Mouse (Mus musculus) midbrain, embryonic 13.5 days (tissue): ENCODE results near the gene Abcb6. TPM values are rescaled to one million over a fixed set of nuclear protein-coding genes. Genes with fewer than 3 reads are reported as not detected.
A peak's percentile ranks its signal among the peaks of the same experiment; 100 is the strongest.

Source experiments
- ATAC-seq: fragments of 200-750 bp; cut with Nextera tagmentation; 2 replicates; pipeline ENCODE4 v1.8.0; 2017; ENCODE audit warnings: mild to moderate bottlenecking, moderate TSS enrichment, moderate library complexity
- H3K27ac ChIP-seq: fragments of 300-500 bp; sonication (generic); 2 replicates; pipeline ENCODE4 v1.5.1; 2015; ENCODE audit warnings: inconsistent platforms, mild to moderate bottlenecking, moderate library complexity
- H3K27me3 ChIP-seq: fragments of 300-500 bp; sonication (generic); 2 replicates; pipeline ENCODE4 v1.6.1; 2015; ENCODE audit warnings: mild to moderate bottlenecking, inconsistent platforms
- H3K36me3 ChIP-seq: fragments of 300-500 bp; sonication (generic); 2 replicates; pipeline ENCODE4 v1.6.1; 2015; ENCODE audit warnings: mild to moderate bottlenecking, inconsistent platforms
- H3K4me1 ChIP-seq: fragments of 300-500 bp; sonication (generic); replicated peaks from 2 replicates; pipeline ENCODE4 v1.6.1; 2015; ENCODE audit warnings: inconsistent platforms
- H3K4me2 ChIP-seq: fragments of 300-500 bp; sonication (generic); replicated peaks from 2 replicates; pipeline ENCODE4 v1.6.1; 2015; ENCODE audit warnings: moderate library complexity, mild to moderate bottlenecking, inconsistent platforms
- H3K4me3 ChIP-seq: fragments of 300-500 bp; sonication (generic); replicated peaks from 2 replicates; pipeline ENCODE4 v1.5.1; 2015; ENCODE audit warnings: mild to moderate bottlenecking, inconsistent platforms
- H3K9ac ChIP-seq: fragments of 300-500 bp; sonication (generic); replicated peaks from 2 replicates; pipeline ENCODE4 v1.6.1; 2015; ENCODE audit warnings: mild to moderate bottlenecking, inconsistent platforms
- H3K9me3 ChIP-seq: fragments of 300-500 bp; sonication (generic); 2 replicates; pipeline ENCODE4 v1.6.1; 2016; ENCODE audit warnings: mild to moderate bottlenecking, inconsistent platforms
- WGBS: fragments of 180-500 bp; shearing (Covaris S2); methylation state at CpG from one replicate; pipeline ENCODE4 v1.1.7; 2015; 5-methylcytosine and 5-hydroxymethylcytosine counted together
- polyA plus RNA-seq: library from polyadenylated mRNA; unstranded; fragments of >200 nt; fragmentation: Nextera tagmentation; extraction: Ambion mirVana; gene quantifications from 2 replicates; pipeline ENCODE4 v1.2.1, GENCODE M21; 2015

The Abcb6 gene
- polyA plus RNA-seq, 1 experiment from 2014 or later, result 38.3 TPM

DNA sequence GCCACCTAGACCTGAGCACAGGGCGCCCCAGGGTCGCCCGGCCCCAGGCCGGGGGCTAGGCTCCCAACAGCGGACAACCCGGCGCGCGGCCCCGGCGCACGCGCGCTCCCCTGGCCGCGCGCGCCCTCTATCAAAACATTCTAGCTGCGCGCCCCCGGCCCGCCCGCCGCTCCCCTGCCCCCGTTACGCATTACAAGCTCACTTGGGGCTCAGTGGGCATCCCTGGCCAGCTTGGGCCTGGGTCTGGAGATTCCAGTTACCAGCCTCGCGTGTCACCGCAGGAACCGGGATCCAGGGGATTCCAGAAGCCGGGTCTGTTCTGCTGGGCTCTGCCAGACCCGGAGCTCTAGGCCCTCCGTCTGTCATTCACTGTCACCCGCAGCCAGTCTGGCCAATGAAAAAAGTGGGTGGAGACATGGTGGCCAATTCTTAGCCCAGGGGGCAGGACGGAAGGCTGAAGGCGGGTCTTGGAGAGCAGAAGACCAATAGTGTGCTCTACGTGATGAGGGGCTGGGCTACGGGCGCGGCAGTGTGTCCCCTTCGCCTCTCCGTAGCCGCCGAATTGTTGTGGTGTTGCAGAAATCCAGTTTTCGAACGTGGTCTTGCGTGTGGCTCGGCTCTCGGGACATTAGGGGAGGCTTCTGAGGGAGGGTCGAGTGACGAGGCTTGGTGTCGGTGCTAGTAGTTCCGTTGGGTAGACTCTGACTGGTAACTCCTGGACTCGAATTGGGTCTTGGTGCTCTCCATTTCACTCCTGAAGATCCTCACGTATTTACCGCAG is 11.6 kb upstream of the Abcb6 start, which contains the start of the genes Ankzf1 and Atg9a:
Ankzf1 (plus strand) TSS at position 530 of the 781 bp plus-strand sequence.
Atg9a (minus strand) TSS at position 575 of the 781 bp plus-strand sequence.
- WGBS, result 0% methylated on average over 56 of the region's 56 CpGs
- peaks cover 37% of the 10 kb centered on the region for H3K36me3 ChIP-seq
- no peaks in the 10 kb centered on the region for H3K27me3 ChIP-seq
- ATAC-seq, result peak; percentile 99
- H3K4me2 ChIP-seq, result peak within 1 kb of the TSS; percentile 94
- H3K9me3 ChIP-seq, result no peaks in the 10 kb centered on the region
- H3K27ac ChIP-seq, result peak within 1 kb of the TSS; percentile 93
- H3K9ac ChIP-seq, result peak within 1 kb of the TSS; percentile 96
- H3K4me1 ChIP-seq, result peaks cover 30% of the 10 kb centered on the region
- H3K4me3 ChIP-seq, result peak within 1 kb of the TSS; percentile 82

DNA sequence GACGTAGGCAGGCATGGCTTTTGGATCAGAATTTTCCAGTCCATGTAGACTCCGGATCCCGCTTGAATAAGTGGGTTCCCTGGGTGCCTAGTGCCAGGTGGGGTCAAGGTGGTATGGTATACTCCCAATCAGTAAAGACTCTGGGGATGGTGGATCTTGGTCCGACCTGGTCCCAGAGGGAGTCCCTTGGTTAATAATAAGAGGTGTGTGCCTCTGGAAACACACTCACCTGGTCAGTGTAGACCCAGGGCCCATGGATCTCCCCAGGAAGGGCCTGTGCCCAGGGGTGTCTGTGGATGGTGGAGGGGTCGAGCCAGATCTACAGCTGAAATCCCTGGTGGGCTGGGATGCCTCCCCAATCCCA is 11.0 kb upstream of the Abcb6 start:
- WGBS, result 45% methylated on average over 5 of the region's 5 CpGs
- peak overlapping the region; percentile 96 for H3K9ac ChIP-seq
- peak overlapping the region; percentile 93 for H3K27ac ChIP-seq
- H3K4me1 ChIP-seq, result peaks cover 30% of the 10 kb centered on the region
- H3K4me2 ChIP-seq, result peak overlapping the region; percentile 94
- H3K27me3 ChIP-seq, result no peaks in the 10 kb centered on the region
- peak overlapping the region; percentile 82 for H3K4me3 ChIP-seq
- H3K9me3 ChIP-seq, result no peaks in the 10 kb centered on the region
- peaks cover 37% of the 10 kb centered on the region for H3K36me3 ChIP-seq
- no peak for ATAC-seq

DNA sequence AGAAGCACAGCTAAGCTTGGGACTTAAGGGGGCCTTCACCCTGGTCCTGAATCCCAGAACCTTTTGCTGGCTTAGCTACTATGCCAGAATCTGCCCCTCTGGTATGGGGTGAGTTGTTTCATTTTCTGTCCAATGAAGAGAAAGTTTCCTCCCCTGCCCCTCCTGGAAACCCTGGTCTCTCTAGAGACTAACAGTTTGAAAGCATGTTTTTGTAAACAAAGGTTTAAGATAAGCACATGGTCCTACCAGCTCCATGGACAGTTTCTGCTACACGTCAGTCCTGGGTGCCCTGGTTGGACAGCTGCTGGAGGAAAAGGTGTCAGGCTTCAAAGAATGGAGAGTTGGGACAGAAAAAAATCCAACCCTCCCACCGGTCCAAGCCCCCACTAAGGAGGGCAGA is 10.4 kb upstream of the Abcb6 start:
- Histone ChIP-seq H3K4me1 (peaks cover 30% of the 10 kb centered on the region), H3K9ac (no peak overlapping the region), H3K27ac (no peak overlapping the region), H3K27me3 (no peaks in the 10 kb centered on the region), H3K4me2 (peak overlapping the region; percentile 94), H3K4me3 (peak overlapping the region; percentile 82), H3K36me3 (peaks cover 37% of the 10 kb centered on the region), H3K9me3 (no peaks in the 10 kb centered on the region)
- 86% methylated on average over 2 of the region's 2 CpGs for WGBS
- no peak for ATAC-seq

DNA sequence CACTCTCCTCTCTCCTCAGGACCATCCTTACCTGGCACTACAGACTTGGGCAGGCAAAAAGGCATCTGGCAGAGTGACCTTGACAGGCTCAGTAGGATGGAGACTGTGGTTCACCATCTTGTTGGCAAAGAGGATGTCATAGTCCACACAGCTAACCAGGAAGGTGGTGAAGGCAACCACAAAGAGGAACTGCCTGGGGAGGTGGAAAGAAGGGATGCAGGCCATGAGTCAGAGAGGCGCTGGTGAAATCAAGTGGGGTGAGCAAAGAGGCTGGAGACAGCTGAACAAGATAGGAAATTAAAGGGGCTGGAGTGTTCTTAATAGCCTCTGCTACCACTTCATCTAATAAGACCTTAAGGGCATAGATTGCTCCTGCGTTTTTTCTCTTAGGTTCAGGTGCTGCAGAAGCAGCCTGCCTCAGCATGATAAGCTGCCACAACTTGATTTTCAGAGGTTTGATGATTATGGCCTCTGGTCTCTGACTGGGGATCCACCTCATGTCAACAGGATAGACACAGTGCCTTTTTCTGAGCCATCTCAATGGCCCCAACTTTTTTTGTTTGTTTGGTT is 7.8 kb upstream of the Abcb6 start:
- no peak for ATAC-seq
- H3K4me3 ChIP-seq, result no peak overlapping the region
- H3K27me3 ChIP-seq, result no peaks in the 10 kb centered on the region
- no peaks in the 10 kb centered on the region for H3K9me3 ChIP-seq
- H3K4me2 ChIP-seq, result no peak overlapping the region
- no peak overlapping the region for H3K9ac ChIP-seq
- H3K36me3 ChIP-seq, result peaks cover 56% of the 10 kb centered on the region
- H3K4me1 ChIP-seq, result peaks cover 23% of the 10 kb centered on the region
- H3K27ac ChIP-seq, result no peak overlapping the region
- WGBS, result 89% methylated on average over 2 of the region's 2 CpGs

DNA sequence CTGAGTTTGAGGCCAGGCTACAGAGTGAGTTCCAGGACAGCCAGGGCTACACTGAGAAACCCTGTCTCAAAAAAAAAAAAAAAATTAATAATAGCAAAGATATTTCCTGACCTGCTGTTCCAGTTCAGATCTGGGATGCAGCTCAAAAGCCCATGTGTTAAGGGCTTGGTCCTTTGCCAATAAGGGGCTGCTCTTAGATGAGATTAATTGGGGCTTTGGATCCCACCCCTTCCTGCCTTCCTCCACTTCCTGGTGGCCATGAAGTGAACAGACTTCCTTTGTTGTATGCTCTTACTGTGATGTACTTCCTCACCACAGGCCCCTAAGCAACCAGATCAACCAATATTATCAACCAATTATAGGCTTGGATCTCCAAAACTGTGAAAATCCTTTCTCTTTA is 6.9 kb upstream of the Abcb6 start:
- no peaks in the 10 kb centered on the region for H3K27me3 ChIP-seq
- no peak overlapping the region for H3K27ac ChIP-seq
- no peak for ATAC-seq
- H3K9me3 ChIP-seq, result no peaks in the 10 kb centered on the region
- no peak overlapping the region for H3K9ac ChIP-seq
- H3K4me2 ChIP-seq, result no peak overlapping the region
- H3K36me3 ChIP-seq, result peaks cover 65% of the 10 kb centered on the region
- peaks cover 16% of the 10 kb centered on the region for H3K4me1 ChIP-seq
- H3K4me3 ChIP-seq, result no peak overlapping the region

DNA sequence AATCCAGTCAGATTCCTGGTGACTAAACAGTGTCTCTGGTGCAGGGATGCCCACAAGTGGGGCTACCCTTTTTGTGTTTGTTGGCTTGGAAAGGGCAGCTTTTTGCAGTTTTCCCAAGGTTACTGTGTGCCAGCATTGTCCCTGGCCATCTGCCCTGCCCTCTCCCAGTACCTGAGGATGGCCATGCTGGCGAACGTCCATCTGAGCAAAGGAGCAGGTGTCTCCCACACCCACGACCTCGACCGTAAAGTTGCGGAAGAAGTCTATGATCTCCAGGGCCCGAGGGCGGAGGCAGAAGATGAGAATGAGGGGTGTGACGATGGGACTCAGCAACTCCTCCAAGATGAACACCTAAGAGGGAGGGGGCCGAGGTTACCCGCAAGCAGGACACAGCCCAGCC is 5.3 kb upstream of the Abcb6 start:
- 95% methylated on average over 11 of the region's 11 CpGs for WGBS
- Histone ChIP-seq H3K4me1 (peaks cover 11% of the 10 kb centered on the region), H3K36me3 (peaks cover 74% of the 10 kb centered on the region), H3K9ac (0 out of 2 replicates have a peak overlapping the region, but pooled peaks have one; percentile 14), H3K4me3 (no peak overlapping the region), H3K27ac (no peak overlapping the region), H3K4me2 (no peak overlapping the region), H3K9me3 (no peaks in the 10 kb centered on the region), H3K27me3 (no peaks in the 10 kb centered on the region)
- no peak for ATAC-seq

DNA sequence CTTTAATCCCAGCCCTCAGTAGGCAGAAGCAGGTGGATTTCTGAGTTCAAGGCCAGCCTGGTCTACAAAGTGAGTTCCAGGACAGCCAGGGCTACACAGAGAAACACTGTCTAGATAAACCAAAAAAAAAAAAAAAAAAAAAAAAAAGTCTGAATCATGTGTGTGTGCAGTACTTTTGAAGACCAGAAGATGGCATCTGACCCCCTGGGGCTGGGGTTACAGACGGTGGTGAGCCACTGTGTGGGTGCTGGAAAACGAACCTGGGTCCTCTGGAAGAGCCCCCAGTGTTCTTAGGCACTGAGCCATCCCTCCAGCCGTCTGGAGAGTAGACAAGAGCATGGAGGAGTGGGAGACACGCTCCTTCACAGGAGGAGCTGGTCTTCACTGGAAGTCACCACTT is 2.0 kb upstream of the Abcb6 start:
- 75% methylated on average over 4 of the region's 4 CpGs for WGBS
- Histone ChIP-seq H3K9me3 (no peaks in the 10 kb centered on the region), H3K9ac (no peak overlapping the region), H3K27ac (no peak overlapping the region), H3K4me2 (no peak overlapping the region), H3K36me3 (peaks cover 69% of the 10 kb centered on the region), H3K27me3 (no peaks in the 10 kb centered on the region), H3K4me1 (peaks cover 25% of the 10 kb centered on the region), H3K4me3 (no peak overlapping the region)
- ATAC-seq, result no peak

DNA sequence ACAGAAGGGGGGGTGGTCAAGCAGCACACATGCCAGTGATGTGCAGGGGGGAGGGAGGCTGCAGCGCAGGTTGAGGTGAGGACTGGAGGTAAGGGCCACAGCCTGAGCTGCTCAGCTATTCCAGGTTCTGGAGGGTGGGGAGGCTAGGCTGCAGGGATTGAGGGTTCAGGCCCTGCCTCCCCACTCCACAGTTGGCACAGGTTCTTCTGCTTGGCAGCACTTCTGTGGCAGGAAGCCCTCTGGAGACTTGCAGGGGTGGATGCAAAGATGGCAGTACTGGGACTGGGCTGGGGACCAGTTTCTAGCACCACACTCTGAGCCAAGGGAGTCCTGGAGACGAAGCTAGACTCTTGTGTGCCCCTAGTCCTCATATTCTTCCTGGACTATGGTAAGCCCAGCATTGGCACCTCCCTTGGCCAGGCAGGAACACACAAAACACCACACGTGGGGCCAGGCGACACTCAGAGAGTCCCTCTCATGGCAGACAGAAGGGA is 1.2 kb upstream of the Abcb6 start:
- WGBS, result 83% methylated on average over 4 of the region's 4 CpGs
- ATAC-seq, result no peak
- no peak overlapping the region for H3K9ac ChIP-seq

DNA sequence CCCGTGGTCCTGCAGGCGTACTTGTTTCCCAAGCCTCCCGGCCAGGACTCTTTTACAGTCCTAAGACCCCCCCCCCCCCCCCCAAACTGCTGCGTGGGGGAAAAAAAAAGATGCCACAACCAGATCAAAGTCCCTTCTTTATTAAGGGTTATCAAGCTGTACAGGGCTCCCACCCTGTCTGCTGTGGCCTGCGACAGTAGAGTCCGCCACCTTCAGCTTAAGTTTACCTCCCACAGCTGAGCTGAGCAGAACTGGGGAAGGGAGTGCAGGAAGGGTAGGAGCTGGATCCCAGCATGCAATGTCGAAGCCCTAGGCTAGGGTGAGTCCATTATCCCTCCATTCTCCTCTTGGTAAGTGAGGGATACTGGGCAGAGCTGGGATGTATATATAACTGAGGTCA is 549 bp upstream of the Abcb6 start:
- no peaks in the 10 kb centered on the region for H3K9me3 ChIP-seq
- peak; percentile 13; the same call in 1 of the 2 replicates for ATAC-seq
- H3K4me1 ChIP-seq, result peaks cover 25% of the 10 kb centered on the region
- H3K27ac ChIP-seq, result peak overlapping the region; percentile 19; the same call in 1 of the 2 replicates
- 43% methylated on average over 7 of the region's 7 CpGs for WGBS
- peaks cover 68% of the 10 kb centered on the region for H3K36me3 ChIP-seq
- H3K4me2 ChIP-seq, result peak overlapping the region; percentile 100
- H3K27me3 ChIP-seq, result no peaks in the 10 kb centered on the region
- H3K4me3 ChIP-seq, result peak overlapping the region; percentile 62; the same call in 1 of the 2 replicates
- H3K9ac ChIP-seq, result no peak overlapping the region

More for the DNA sequence above, 1.2 kb upstream of the Abcb6 start:
- H3K27ac ChIP-seq, result no peak overlapping the region
- peaks cover 68% of the 10 kb centered on the region for H3K36me3 ChIP-seq
- no peaks in the 10 kb centered on the region for H3K27me3 ChIP-seq
- peaks cover 25% of the 10 kb centered on the region for H3K4me1 ChIP-seq
- no peak overlapping the region for H3K4me2 ChIP-seq
- H3K4me3 ChIP-seq, result no peak overlapping the region
- H3K9me3 ChIP-seq, result no peaks in the 10 kb centered on the region

DNA sequence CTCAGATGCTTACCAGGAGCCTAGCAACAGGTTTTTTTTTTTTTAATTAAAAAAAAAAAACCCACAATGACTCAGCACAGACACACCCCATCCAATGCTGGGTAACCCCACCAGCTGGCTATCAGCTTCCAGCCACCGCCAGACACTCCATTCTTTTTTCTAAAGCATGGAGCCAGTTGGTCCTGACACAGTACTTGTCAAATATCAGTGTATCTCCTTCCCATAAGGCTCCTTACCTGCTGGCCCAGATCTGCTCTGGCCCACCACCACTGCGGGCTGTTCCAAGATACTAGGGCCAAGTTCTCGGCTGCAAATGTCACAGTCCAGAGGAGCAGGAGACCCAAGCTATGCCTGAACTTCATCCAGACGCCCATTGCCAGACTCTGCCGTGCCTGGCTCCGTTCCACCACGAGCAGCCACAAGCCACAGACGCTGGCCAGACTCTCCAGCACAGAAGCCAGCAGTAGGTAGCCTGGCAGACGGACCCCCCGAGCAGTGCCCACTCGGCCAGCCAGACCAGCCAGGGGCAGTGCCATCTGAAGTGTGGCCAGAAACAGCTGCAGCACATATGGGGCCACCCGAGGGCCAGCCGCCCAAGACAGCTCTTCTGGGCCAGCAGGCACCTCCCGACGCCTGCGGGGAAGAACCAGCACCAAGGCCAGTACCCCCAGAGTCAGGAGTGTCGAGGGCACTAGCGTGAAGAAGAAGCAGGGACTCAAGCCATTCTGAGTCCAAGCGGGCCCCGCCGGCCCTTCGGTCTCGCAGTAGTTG is 673 bp downstream of the Abcb6 start:
- ATAC-seq, result no peak; the same call in 1 of the 2 replicates
- Histone ChIP-seq H3K4me2 (peak overlapping the region; percentile 100), H3K9ac (peak overlapping the region; percentile 81), H3K4me3 (peak overlapping the region; percentile 62), H3K9me3 (no peaks in the 10 kb centered on the region), H3K36me3 (peaks cover 67% of the 10 kb centered on the region), H3K27ac (peak overlapping the region; percentile 65), H3K27me3 (no peaks in the 10 kb centered on the region), H3K4me1 (peaks cover 25% of the 10 kb centered on the region)
- WGBS, result 11% methylated on average over 23 of the region's 23 CpGs

DNA sequence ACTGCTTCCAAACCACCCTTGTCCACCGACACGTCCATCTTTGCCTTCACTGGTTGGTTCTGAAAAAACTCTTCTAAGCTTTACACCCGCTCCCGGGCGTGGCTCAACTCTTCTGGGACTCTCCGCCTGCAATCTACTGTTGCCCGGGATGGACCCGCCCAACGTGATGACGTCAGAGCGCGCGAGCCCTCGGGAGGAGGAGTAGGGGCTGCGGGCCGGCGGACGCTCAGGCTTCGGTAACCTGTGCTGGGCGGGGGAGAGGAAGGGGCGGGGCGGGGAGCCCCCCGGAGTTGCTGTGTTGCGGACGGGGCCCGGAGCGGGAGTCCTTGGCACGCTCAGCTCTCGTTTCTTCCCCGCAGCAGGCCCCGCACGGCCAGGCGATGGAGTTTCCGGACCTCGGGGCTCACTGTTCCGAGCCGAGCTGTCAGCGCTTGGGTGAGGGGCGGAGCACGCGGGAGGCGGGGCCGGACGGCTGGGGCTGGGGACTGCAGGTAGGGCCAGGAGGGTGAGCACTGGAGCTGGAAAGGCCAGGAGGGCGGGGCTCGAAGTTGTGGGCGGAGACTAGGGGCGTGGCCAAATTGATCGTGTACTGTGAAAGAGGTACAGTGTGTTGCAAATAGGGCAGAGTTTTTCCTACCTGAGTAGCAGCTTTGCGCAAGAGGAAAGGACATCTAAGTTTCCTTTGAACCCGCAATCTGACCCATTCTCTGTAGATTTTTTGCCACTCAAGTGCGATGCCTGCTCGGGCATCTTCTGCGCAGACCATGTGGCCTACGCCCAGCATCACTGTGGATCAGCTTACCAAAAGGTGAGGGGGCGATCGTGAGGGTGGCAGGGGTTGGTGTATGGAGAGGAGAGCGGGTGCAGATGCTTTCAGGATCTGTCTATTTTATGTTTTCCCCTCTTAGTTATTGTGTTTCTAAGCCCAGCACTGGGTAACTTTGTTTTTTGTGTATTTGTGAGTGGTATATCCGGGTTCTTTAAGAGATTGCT is 11.4 kb downstream of the Abcb6 start, which contains the start of gene Zfand2b:
Zfand2b (plus strand) TSS at position 175 of the 993 bp plus-strand sequence.
- peak; percentile 98 for ATAC-seq
- Histone ChIP-seq H3K9ac (peak within 1 kb of the TSS; percentile 70), H3K4me2 (peak within 1 kb of the TSS; percentile 65), H3K27ac (peak within 1 kb of the TSS; percentile 86), H3K9me3 (no peaks in the 10 kb centered on the region), H3K27me3 (no peaks in the 10 kb centered on the region), H3K4me1 (peaks cover 14% of the 10 kb centered on the region), H3K4me3 (peak within 1 kb of the TSS; percentile 74), H3K36me3 (peaks cover 37% of the 10 kb centered on the region)
- 2% methylated on average over 52 of the region's 59 CpGs for WGBS
